Mouse (Mus musculus): ENCODE measurements around the gene Gm49378. TPM values are rescaled to one million over a fixed set of nuclear protein-coding genes. Genes with fewer than 3 reads are reported as not detected.

Gm49378 gene
- polyA plus RNA-seq, 1 experiment from 2014 or later = 3.9 TPM

DNA sequence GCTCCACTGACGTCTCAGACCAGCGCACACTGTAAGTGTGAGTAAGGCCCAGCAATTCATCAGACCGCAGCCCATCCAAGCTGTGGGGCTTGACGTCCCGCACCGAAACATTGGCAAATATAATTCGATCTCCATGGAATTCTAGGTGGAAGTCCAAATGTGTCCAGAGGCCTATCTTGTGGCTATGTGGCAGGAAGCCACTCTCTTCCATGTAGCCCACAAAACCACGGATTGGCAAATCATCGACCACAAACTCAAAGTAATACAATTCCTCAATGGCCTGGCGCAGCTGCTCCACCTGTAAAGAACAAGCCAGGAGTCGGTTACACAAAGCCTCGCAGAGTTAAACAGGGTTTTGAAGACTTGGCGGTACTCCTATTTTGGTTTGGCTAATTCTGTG is 3.6 kb upstream of the Gm49378 start:
- Histone ChIP-seq H3K4me1 (ENCODE audit: control insufficient read depth, insufficient read depth, low read length) (peaks cover 10% of the 10 kb centered on the region; the same call in 1 of the 2 replicates), H3K27me3 (ENCODE audit: control insufficient read depth, insufficient read depth, low read length) (no peaks in the 10 kb centered on the region), H3K9ac (replicated peaks; ENCODE audit: low read depth, low read length) (no peak overlapping the region), H3K36me3 (ENCODE audit: control insufficient read depth, insufficient read depth, low read length) (peaks cover 48% of the 10 kb centered on the region), H3K9me3 (ENCODE audit: control insufficient read depth, low read depth, low read length) (no peaks in the 10 kb centered on the region), H3K4me3 (ENCODE audit: low read depth, low read length) (no peak overlapping the region), H3K4me2 (replicated peaks; ENCODE audit: low read depth, low read length) (no peak overlapping the region), H3K27ac (ENCODE audit: low read length) (no peak overlapping the region)
- ATAC-seq (ENCODE audit: insufficient number of reproducible peaks, insufficient read depth, low FRiP score, low read depth) = no peak
- WGBS = 94% methylated on average over 13 of the region's 13 CpGs

- 95% methylated on average over 14 of the region's 14 CpGs for WGBS
- H3K27ac ChIP-seq (ENCODE audit: low read length) = no peak overlapping the region
- peaks cover 10% of the 10 kb centered on the region; the same call in 1 of the 2 replicates for H3K4me1 ChIP-seq (ENCODE audit: control insufficient read depth, insufficient read depth, low read length)
- peaks cover 50% of the 10 kb centered on the region for H3K36me3 ChIP-seq (ENCODE audit: control insufficient read depth, insufficient read depth, low read length)
- no peak for ATAC-seq (ENCODE audit: insufficient number of reproducible peaks, insufficient read depth, low FRiP score, low read depth)
- H3K9me3 ChIP-seq (ENCODE audit: control insufficient read depth, low read depth, low read length) = no peaks in the 10 kb centered on the region
- H3K9ac ChIP-seq (replicated peaks; ENCODE audit: low read depth, low read length) = no peak overlapping the region
- H3K27me3 ChIP-seq (ENCODE audit: control insufficient read depth, insufficient read depth, low read length) = no peaks in the 10 kb centered on the region
- H3K4me2 ChIP-seq (replicated peaks; ENCODE audit: low read depth, low read length) = no peak overlapping the region
- no peak overlapping the region for H3K4me3 ChIP-seq (ENCODE audit: low read depth, low read length)
These were observed 3.1 kb upstream of the Gm49378 start for GRCm38 (mm10) chr14:55640816-55641215.

GRCm38 (mm10) chr14:55635523-55636007 is 2.1 kb downstream of the Gm49378 start, which contains the start of gene Ipo4:
Ipo4 (minus strand) TSS chr14:55635957.
- H3K4me1 ChIP-seq (ENCODE audit: control insufficient read depth, insufficient read depth, low read length) = peaks cover 5% of the 10 kb centered on the region; the same call in 1 of the 2 replicates
- H3K27me3 ChIP-seq (ENCODE audit: control insufficient read depth, insufficient read depth, low read length) = no peaks in the 10 kb centered on the region
- peak within 1 kb of the TSS; percentile 90 for H3K4me2 ChIP-seq (replicated peaks; ENCODE audit: low read depth, low read length)
- no peaks in the 10 kb centered on the region for H3K9me3 ChIP-seq (ENCODE audit: control insufficient read depth, low read depth, low read length)
- peak within 1 kb of the TSS; percentile 58 for H3K4me3 ChIP-seq (ENCODE audit: low read depth, low read length)
- H3K9ac ChIP-seq (replicated peaks; ENCODE audit: low read depth, low read length) = peak within 1 kb of the TSS; percentile 39
- WGBS = 2% methylated on average over 33 of the region's 33 CpGs
- H3K36me3 ChIP-seq (ENCODE audit: control insufficient read depth, insufficient read depth, low read length) = peaks cover 76% of the 10 kb centered on the region
- peak; percentile 82 for ATAC-seq (ENCODE audit: insufficient number of reproducible peaks, insufficient read depth, low FRiP score, low read depth)
- H3K27ac ChIP-seq (ENCODE audit: low read length) = peak within 1 kb of the TSS; percentile 35; the same call in 1 of the 2 replicates

DNA sequence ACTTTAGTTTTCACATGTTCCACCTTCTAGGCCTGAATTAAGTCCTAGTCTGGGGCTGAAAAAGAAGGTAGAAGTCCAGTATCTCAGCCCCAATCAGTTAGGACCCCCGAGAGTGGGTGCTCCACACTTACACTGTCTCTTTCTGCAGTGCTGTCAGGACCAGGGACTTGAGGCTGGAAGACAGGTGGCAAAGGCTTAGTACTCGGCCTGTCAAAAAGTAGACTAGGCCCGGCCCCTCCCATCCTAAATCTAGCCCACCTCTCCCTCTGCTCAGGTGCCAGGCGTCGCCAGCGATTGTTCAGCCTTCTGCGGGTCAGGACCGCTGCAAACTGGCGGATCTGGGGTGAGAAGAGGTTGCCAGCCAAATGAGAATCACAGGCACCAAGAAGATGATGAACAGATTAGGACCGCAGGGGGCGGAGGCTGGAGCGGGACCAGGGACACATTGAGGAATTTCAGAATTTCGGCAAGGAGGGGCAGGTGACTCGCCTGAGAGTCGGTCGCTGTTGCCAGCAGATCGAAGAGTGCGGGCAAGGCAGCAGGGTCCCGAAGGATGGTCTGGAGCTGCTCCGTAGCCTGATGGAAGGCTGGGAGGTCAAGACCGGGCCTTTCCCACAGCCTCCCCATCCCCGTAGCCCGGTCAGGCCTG is 2.7 kb downstream of the Gm49378 start:
- WGBS = 3% methylated on average over 23 of the region's 23 CpGs
- H3K4me2 ChIP-seq (replicated peaks; ENCODE audit: low read depth, low read length) = peak overlapping the region; percentile 90
- H3K36me3 ChIP-seq (ENCODE audit: control insufficient read depth, insufficient read depth, low read length) = peaks cover 76% of the 10 kb centered on the region
- H3K27ac ChIP-seq (ENCODE audit: low read length) = peak overlapping the region; percentile 35; the same call in 1 of the 2 replicates
- ATAC-seq (ENCODE audit: insufficient number of reproducible peaks, insufficient read depth, low FRiP score, low read depth) = peak; percentile 53; the same call in 1 of the 2 replicates
- peak overlapping the region; percentile 39 for H3K9ac ChIP-seq (replicated peaks; ENCODE audit: low read depth, low read length)
- H3K4me1 ChIP-seq (ENCODE audit: control insufficient read depth, insufficient read depth, low read length) = peaks cover 5% of the 10 kb centered on the region; the same call in 1 of the 2 replicates
- no peaks in the 10 kb centered on the region for H3K9me3 ChIP-seq (ENCODE audit: control insufficient read depth, low read depth, low read length)
- H3K27me3 ChIP-seq (ENCODE audit: control insufficient read depth, insufficient read depth, low read length) = no peaks in the 10 kb centered on the region
- H3K4me3 ChIP-seq (ENCODE audit: low read depth, low read length) = peak overlapping the region; percentile 58

- Histone ChIP-seq H3K4me1 (ENCODE audit: control insufficient read depth, insufficient read depth, low read length) (no peaks in the 10 kb centered on the region), H3K36me3 (ENCODE audit: control insufficient read depth, insufficient read depth, low read length) (peaks cover 80% of the 10 kb centered on the region), H3K4me3 (ENCODE audit: low read depth, low read length) (no peak overlapping the region), H3K9me3 (ENCODE audit: control insufficient read depth, low read depth, low read length) (no peaks in the 10 kb centered on the region), H3K4me2 (replicated peaks; ENCODE audit: low read depth, low read length) (no peak overlapping the region), H3K27me3 (ENCODE audit: control insufficient read depth, insufficient read depth, low read length) (no peaks in the 10 kb centered on the region), H3K27ac (ENCODE audit: low read length) (no peak overlapping the region), H3K9ac (replicated peaks; ENCODE audit: low read depth, low read length) (no peak overlapping the region)
- ATAC-seq (ENCODE audit: insufficient number of reproducible peaks, insufficient read depth, low FRiP score, low read depth) = no peak
- WGBS = 57% methylated on average over 5 of the region's 5 CpGs
These were observed 8.4 kb downstream of the Gm49378 start for GRCm38 (mm10) chr14:55629312-55629711.

GRCm38 (mm10) chr14:55628077-55628827 is 9.4 kb downstream of the Gm49378 start:
- H3K27me3 ChIP-seq (ENCODE audit: control insufficient read depth, insufficient read depth, low read length) = no peaks in the 10 kb centered on the region
- no peaks in the 10 kb centered on the region for H3K4me1 ChIP-seq (ENCODE audit: control insufficient read depth, insufficient read depth, low read length)
- WGBS = 88% methylated on average over 27 of the region's 27 CpGs
- H3K9me3 ChIP-seq (ENCODE audit: control insufficient read depth, low read depth, low read length) = no peaks in the 10 kb centered on the region
- no peak overlapping the region for H3K27ac ChIP-seq (ENCODE audit: low read length)
- H3K4me3 ChIP-seq (ENCODE audit: low read depth, low read length) = no peak overlapping the region
- peaks cover 71% of the 10 kb centered on the region for H3K36me3 ChIP-seq (ENCODE audit: control insufficient read depth, insufficient read depth, low read length)
- no peak overlapping the region for H3K9ac ChIP-seq (replicated peaks; ENCODE audit: low read depth, low read length)
- H3K4me2 ChIP-seq (replicated peaks; ENCODE audit: low read depth, low read length) = no peak overlapping the region
- no peak for ATAC-seq (ENCODE audit: insufficient number of reproducible peaks, insufficient read depth, low FRiP score, low read depth)

DNA sequence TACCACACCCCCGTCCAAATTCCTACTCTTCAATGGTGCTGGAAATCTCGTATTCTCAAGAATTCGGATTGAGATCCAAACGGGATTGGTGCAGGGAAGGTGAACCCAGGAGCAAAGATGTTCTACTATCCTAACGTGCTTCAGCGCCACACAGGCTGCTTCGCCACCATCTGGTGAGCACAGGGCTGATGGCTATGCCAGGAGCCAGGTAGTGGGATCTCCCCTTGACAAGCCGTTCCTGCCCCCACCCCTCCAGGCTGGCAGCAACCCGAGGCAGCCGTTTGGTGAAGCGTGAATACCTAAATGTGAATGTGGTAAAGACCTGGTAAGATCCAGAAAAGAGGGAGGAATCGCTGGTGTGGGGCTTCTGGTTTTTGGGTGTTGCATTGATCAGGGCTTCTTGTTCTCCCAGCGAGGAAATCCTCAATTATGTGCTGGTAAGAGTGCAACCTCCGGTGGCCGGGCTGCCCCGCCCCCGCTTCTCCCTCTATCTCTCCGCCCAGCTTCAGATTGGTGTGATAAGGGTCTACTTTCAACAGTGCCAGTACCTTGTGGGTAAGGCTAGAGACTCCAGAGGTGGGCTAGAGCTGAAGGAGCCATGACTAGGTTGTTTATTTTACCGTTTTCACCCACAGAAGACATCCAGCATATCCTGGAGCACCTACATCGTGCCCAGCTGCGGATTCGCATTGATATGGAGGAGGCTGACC is 19.1 kb downstream of the Gm49378 start:
- 0 out of 2 replicates have a peak, but pooled peaks have one; percentile 47 for ATAC-seq (ENCODE audit: insufficient number of reproducible peaks, insufficient read depth, low FRiP score, low read depth)
- Histone ChIP-seq H3K9ac (replicated peaks; ENCODE audit: low read depth, low read length) (0 out of 2 replicates have a peak overlapping the region, but pooled peaks have one; percentile 18), H3K36me3 (ENCODE audit: control insufficient read depth, insufficient read depth, low read length) (no peaks in the 10 kb centered on the region; the same call in 1 of the 2 replicates), H3K4me1 (ENCODE audit: control insufficient read depth, insufficient read depth, low read length) (no peaks in the 10 kb centered on the region), H3K27ac (ENCODE audit: low read length) (no peak overlapping the region), H3K9me3 (ENCODE audit: control insufficient read depth, low read depth, low read length) (no peaks in the 10 kb centered on the region), H3K4me3 (ENCODE audit: low read depth, low read length) (peak overlapping the region; percentile 24), H3K4me2 (replicated peaks; ENCODE audit: low read depth, low read length) (peak overlapping the region; percentile 39), H3K27me3 (ENCODE audit: control insufficient read depth, insufficient read depth, low read length) (no peaks in the 10 kb centered on the region)
- WGBS = 36% methylated on average over 22 of the region's 22 CpGs

- Histone ChIP-seq H3K9ac (replicated peaks; ENCODE audit: low read depth, low read length) (0 out of 2 replicates have a peak within 1 kb of the TSS, but pooled peaks have one; percentile 18), H3K9me3 (ENCODE audit: control insufficient read depth, low read depth, low read length) (no peaks in the 10 kb centered on the region), H3K36me3 (ENCODE audit: control insufficient read depth, insufficient read depth, low read length) (no peaks in the 10 kb centered on the region; the same call in 1 of the 2 replicates), H3K4me1 (ENCODE audit: control insufficient read depth, insufficient read depth, low read length) (no peaks in the 10 kb centered on the region), H3K4me2 (replicated peaks; ENCODE audit: low read depth, low read length) (peak within 1 kb of the TSS; percentile 39), H3K4me3 (ENCODE audit: low read depth, low read length) (peak within 1 kb of the TSS; percentile 24), H3K27me3 (ENCODE audit: control insufficient read depth, insufficient read depth, low read length) (no peaks in the 10 kb centered on the region), H3K27ac (ENCODE audit: low read length) (no peak within 1 kb of the TSS)
- peak; percentile 88 for ATAC-seq (ENCODE audit: insufficient number of reproducible peaks, insufficient read depth, low FRiP score, low read depth)
- 23% methylated on average over 21 of the region's 21 CpGs for WGBS
These were observed 19.9 kb downstream of the Gm49378 start, which contains the start of gene Rec8 for GRCm38 (mm10) chr14:55617822-55618221. Rec8 (plus strand) TSS chr14:55618037.

Measured in stomach, embryonic 14.5 days (tissue).